Mouse (Mus musculus) testis, adult 2 months (tissue): ENCODE results near the gene Wdr59.

Source experiments
- CTCF ChIP-seq: fragments of 200-500 bp; IDR thresholded peaks from 2 replicates; pipeline ENCODE4 v1.5.1; 2012; ENCODE audit warnings: low read depth, mild to moderate bottlenecking, inconsistent platforms, low read length, moderate library complexity; ENCODE audit not compliant: control insufficient read depth, insufficient read depth, insufficient replicate concordance
- POLR2A ChIP-seq: fragments of 200-500 bp; IDR thresholded peaks from 2 replicates; pipeline ENCODE4 v1.6.1; 2012; ENCODE audit warnings: low read depth, mild to moderate bottlenecking, inconsistent platforms, low read length, moderate library complexity; ENCODE audit not compliant: control insufficient read depth

- TF ChIP-seq CTCF (no peak), POLR2A (no peak)
Observed at GRCm38 (mm10) chr8:111563687-111564086, 41.8 kb upstream of the Wdr59 start.
